Mouse (Mus musculus) forebrain, embryonic 11.5 days (tissue): ENCODE measurements around the gene Tbc1d2b. TPM values are rescaled to one million over a fixed set of nuclear protein-coding genes. Genes with fewer than 3 reads are reported as not detected.

ENCODE experiments used
- ATAC-seq: fragments of 200-750 bp; cut with Nextera tagmentation; replicated peaks from 2 replicates; pipeline ENCODE4 v1.8.0; 2017; ENCODE audit warnings: moderate TSS enrichment; ENCODE audit not compliant: low FRiP score
- DNase-seq: peaks from one replicate; pipeline ENCODE4 v3.0.0-alpha.2; 2017; ENCODE audit warnings: low spot score
- H3K27ac ChIP-seq: fragments of 300-500 bp; sonication (generic); 2 replicates; pipeline ENCODE4 v1.5.1; 2014; ENCODE audit warnings: low read depth, low read length
- H3K27me3 ChIP-seq: fragments of 300-500 bp; sonication (generic); 2 replicates; pipeline ENCODE4 v1.6.1; 2014; ENCODE audit warnings: mild to moderate bottlenecking, low read length, mixed read lengths; ENCODE audit not compliant: control insufficient read depth, insufficient read depth
- H3K36me3 ChIP-seq: fragments of 300-500 bp; sonication (generic); 2 replicates; pipeline ENCODE4 v1.6.1; 2014; ENCODE audit warnings: mild to moderate bottlenecking, low read length, moderate library complexity, mixed read lengths; ENCODE audit not compliant: control insufficient read depth, insufficient read depth
- H3K4me1 ChIP-seq: fragments of 300-500 bp; sonication (generic); replicated peaks from 2 replicates; pipeline ENCODE4 v1.6.1; 2014; ENCODE audit warnings: low read length, mixed read lengths; ENCODE audit not compliant: control insufficient read depth, insufficient read depth
- H3K4me2 ChIP-seq: fragments of 300-500 bp; sonication (generic); 2 replicates; pipeline ENCODE4 v1.6.1; 2014; ENCODE audit warnings: low read depth, mild to moderate bottlenecking, low read length, moderate library complexity, mixed read lengths; ENCODE audit not compliant: severe bottlenecking
- H3K4me3 ChIP-seq: fragments of 300-500 bp; sonication (generic); 2 replicates; pipeline ENCODE4 v1.5.1; 2014; ENCODE audit warnings: low read depth, low read length
- H3K9ac ChIP-seq: fragments of 300-500 bp; sonication (generic); 2 replicates; pipeline ENCODE4 v1.6.1; 2014; ENCODE audit warnings: low read length
- H3K9me3 ChIP-seq: fragments of 300-500 bp; sonication (generic); 2 replicates; pipeline ENCODE4 v1.6.1; 2016; ENCODE audit warnings: low read length, mixed read lengths; ENCODE audit not compliant: control insufficient read depth
- WGBS: fragments of 180-500 bp; shearing (Covaris S2); extraction: QIAGEN DNeasy Blood & Tissue Kit; methylation state at CpG from one replicate; pipeline ENCODE4 v1.1.7; 2014; 5-methylcytosine and 5-hydroxymethylcytosine counted together
- polyA plus RNA-seq: library from polyadenylated mRNA; unstranded; fragments of >200 nt; fragmentation: Nextera tagmentation; extraction: Ambion mirVana; gene quantifications from 2 replicates; pipeline ENCODE4 v1.2.1, GENCODE M21; 2014

Gene Tbc1d2b
- polyA plus RNA-seq, 1 experiment from 2014 or later = 11.6 TPM

GRCm38 (mm10) chr9:90250141-90250775 is 20.3 kb downstream of the Tbc1d2b start:
- WGBS = 85% methylated on average over 5 of the region's 5 CpGs
- no peaks in the 10 kb centered on the region for H3K36me3 ChIP-seq
- H3K27ac ChIP-seq = 0 out of 2 replicates have a peak overlapping the region, but pooled peaks have one; percentile 18
- H3K4me2 ChIP-seq = no peak overlapping the region
- H3K27me3 ChIP-seq = no peaks in the 10 kb centered on the region
- no peak overlapping the region for H3K4me3 ChIP-seq
- DNase-seq (no peak), ATAC-seq (0 out of 2 replicates have a peak, but pooled peaks have one; percentile 23)
- H3K4me1 ChIP-seq = no peaks in the 10 kb centered on the region
- H3K9me3 ChIP-seq = no peaks in the 10 kb centered on the region
- H3K9ac ChIP-seq = no peak overlapping the region

GRCm38 (mm10) chr9:90249036-90249435 is 21.6 kb downstream of the Tbc1d2b start:
- Histone ChIP-seq H3K4me3 (no peak overlapping the region), H3K9me3 (no peaks in the 10 kb centered on the region), H3K9ac (no peak overlapping the region), H3K27ac (no peak overlapping the region), H3K36me3 (no peaks in the 10 kb centered on the region), H3K27me3 (no peaks in the 10 kb centered on the region), H3K4me1 (no peaks in the 10 kb centered on the region), H3K4me2 (no peak overlapping the region)
- DNase-seq = no peak
- no peak for ATAC-seq
- WGBS = 92% methylated on average over 2 of the region's 2 CpGs

DNA sequence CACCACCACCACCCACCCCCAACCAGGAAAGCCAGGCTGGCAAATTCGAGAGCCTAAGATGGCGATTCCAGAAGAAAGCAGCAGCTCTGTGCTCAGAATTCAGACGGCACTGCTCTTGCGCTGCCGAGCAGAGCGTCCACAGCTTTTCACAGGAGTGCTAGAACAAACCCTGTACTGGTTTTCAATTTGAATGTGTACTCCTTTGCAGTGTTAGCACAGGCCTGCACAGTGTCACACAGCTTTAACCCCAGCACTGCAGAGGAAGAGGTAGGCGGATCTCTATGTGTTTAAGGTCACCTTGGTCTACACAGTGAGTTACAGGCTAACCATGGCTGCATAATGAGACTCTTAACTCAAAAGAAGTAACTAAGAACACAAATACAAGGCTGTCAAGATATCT is 22.3 kb downstream of the Tbc1d2b start:
- H3K9me3 ChIP-seq = no peaks in the 10 kb centered on the region
- H3K4me2 ChIP-seq = no peak overlapping the region
- no peak overlapping the region for H3K4me3 ChIP-seq
- no peaks in the 10 kb centered on the region for H3K27me3 ChIP-seq
- DNase-seq (no peak), ATAC-seq (no peak)
- 91% methylated on average over 7 of the region's 7 CpGs for WGBS
- no peaks in the 10 kb centered on the region for H3K4me1 ChIP-seq
- no peak overlapping the region for H3K27ac ChIP-seq
- H3K36me3 ChIP-seq = no peaks in the 10 kb centered on the region
- no peak overlapping the region for H3K9ac ChIP-seq

DNA sequence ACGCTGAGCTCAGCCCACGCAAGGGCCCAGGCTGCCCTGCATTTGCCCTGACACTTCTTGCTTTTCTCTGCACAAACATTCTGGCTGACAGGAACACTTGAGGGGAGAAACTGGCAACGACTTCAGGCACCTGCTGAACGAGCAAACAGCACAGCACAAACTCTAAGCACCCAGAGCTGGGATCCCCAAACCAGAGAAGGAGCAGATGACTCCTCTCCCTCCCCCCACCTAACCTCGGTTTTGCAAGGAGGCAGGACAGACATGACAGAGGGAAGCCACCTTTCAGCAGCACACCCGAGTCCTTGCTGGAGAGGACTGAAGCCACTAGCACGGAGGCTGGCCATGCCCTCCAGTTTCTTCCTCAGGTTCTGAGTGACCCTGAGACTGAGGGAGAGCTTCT is 23.3 kb downstream of the Tbc1d2b start:
- H3K9me3 ChIP-seq = no peaks in the 10 kb centered on the region
- 82% methylated on average over 7 of the region's 7 CpGs for WGBS
- DNase-seq = no peak

DNA sequence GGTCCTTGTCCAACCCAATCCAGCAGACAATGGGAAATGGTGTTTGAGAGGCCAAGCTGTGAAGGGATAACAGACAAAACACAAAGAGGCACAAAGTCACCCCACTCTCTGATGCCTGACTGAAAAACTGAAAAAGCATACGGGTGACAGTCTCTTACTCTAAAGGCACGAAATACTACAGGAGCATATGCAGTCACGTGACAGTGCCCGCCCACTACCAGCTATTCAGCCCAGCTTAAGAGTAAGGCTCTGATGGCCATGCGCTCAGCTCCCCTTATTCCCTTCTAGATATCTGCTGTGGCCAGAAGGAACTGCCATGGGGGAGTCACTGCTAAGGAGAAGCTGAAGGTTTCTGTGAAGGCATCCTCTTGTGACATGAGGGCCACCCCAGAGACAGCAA is 24.8 kb downstream of the Tbc1d2b start:
- Histone ChIP-seq H3K9me3 (no peaks in the 10 kb centered on the region), H3K9ac (no peak overlapping the region), H3K4me2 (no peak overlapping the region), H3K27me3 (no peaks in the 10 kb centered on the region), H3K4me3 (no peak overlapping the region), H3K27ac (no peak overlapping the region), H3K4me1 (no peaks in the 10 kb centered on the region), H3K36me3 (no peaks in the 10 kb centered on the region)
- 92% methylated on average over 5 of the region's 5 CpGs for WGBS
- no peak for ATAC-seq
- no peak for DNase-seq

More for the DNA sequence above, 23.3 kb downstream of the Tbc1d2b start:
- no peak overlapping the region for H3K27ac ChIP-seq
- no peak overlapping the region for H3K4me2 ChIP-seq
- ATAC-seq = no peak
- no peaks in the 10 kb centered on the region for H3K4me1 ChIP-seq
- no peak overlapping the region for H3K4me3 ChIP-seq
- no peaks in the 10 kb centered on the region for H3K27me3 ChIP-seq
- H3K36me3 ChIP-seq = no peaks in the 10 kb centered on the region
- no peak overlapping the region for H3K9ac ChIP-seq

GRCm38 (mm10) chr9:90245206-90245605 is 25.4 kb downstream of the Tbc1d2b start:
- ATAC-seq (no peak), DNase-seq (no peak)
- WGBS = 91% methylated on average over 6 of the region's 6 CpGs
- H3K4me2 ChIP-seq = no peak overlapping the region
- no peak overlapping the region for H3K27ac ChIP-seq
- no peaks in the 10 kb centered on the region for H3K4me1 ChIP-seq
- H3K9ac ChIP-seq = no peak overlapping the region
- no peaks in the 10 kb centered on the region for H3K36me3 ChIP-seq
- no peak overlapping the region for H3K4me3 ChIP-seq
- H3K27me3 ChIP-seq = no peaks in the 10 kb centered on the region
- H3K9me3 ChIP-seq = no peaks in the 10 kb centered on the region

GRCm38 (mm10) chr9:90244301-90245151 is 26.1 kb downstream of the Tbc1d2b start:
- no peaks in the 10 kb centered on the region for H3K9me3 ChIP-seq
- H3K4me2 ChIP-seq = no peak overlapping the region
- ATAC-seq (no peak), DNase-seq (no peak)
- no peaks in the 10 kb centered on the region for H3K4me1 ChIP-seq
- no peaks in the 10 kb centered on the region for H3K36me3 ChIP-seq
- H3K27ac ChIP-seq = no peak overlapping the region
- WGBS = 92% methylated on average over 15 of the region's 15 CpGs
- H3K4me3 ChIP-seq = no peak overlapping the region
- no peaks in the 10 kb centered on the region for H3K27me3 ChIP-seq
- H3K9ac ChIP-seq = no peak overlapping the region

GRCm38 (mm10) chr9:90242855-90243254 is 27.7 kb downstream of the Tbc1d2b start:
- Histone ChIP-seq H3K27me3 (no peaks in the 10 kb centered on the region), H3K36me3 (no peaks in the 10 kb centered on the region), H3K4me3 (no peak overlapping the region), H3K9ac (no peak overlapping the region), H3K4me2 (no peak overlapping the region), H3K27ac (no peak overlapping the region), H3K4me1 (no peaks in the 10 kb centered on the region), H3K9me3 (no peaks in the 10 kb centered on the region)
- DNase-seq (no peak), ATAC-seq (no peak)
- WGBS = 92% methylated on average over 7 of the region's 7 CpGs
